Mouse (Mus musculus): ENCODE results near the gene Tlr9.

The Tlr9 gene

DNA sequence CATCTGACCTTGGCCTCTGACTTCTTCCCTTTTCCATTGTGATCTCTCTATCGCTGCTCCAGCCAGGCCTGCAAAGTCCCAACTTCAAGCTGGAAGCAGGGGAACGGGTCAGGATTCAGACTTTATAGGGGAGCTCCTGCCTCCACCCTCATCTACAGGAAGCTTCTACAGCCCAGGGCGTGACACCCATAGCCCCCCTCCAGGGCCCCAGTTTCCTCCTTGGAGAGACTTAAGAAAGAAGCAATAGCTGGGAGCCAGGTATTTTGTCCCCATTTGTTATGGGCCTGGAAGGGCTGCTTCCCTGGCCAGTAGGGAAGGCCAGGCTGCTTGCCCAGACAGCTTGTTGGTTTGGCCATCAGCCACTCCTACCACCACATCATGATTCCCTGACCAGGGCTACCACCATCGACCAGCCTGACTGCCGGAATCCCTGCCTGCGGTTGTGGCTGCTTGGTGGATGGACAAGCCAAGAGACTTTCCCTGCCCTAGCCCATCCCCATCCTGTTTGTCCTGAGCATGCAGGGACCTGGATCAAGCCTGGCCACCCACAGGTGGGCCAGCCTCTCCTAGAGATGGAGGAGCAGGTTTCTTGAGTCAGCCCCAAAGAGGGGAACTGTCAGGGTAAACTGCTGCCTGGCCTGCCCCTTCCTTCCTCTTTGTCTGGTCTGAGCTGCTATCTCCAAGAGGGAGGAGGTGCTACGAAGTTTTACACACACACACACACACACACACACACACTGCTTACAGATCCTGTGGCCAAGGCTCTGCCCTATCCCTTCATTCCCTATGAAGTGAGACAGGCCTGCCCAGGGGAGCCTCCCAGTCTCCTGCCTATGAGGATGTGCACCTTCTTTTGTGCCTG, 18.2 kb upstream of the Tlr9 start:
- peak; percentile 84 for DNase-seq (ENCODE audit: extremely low read depth, insufficient read length, low spot score)

DNA sequence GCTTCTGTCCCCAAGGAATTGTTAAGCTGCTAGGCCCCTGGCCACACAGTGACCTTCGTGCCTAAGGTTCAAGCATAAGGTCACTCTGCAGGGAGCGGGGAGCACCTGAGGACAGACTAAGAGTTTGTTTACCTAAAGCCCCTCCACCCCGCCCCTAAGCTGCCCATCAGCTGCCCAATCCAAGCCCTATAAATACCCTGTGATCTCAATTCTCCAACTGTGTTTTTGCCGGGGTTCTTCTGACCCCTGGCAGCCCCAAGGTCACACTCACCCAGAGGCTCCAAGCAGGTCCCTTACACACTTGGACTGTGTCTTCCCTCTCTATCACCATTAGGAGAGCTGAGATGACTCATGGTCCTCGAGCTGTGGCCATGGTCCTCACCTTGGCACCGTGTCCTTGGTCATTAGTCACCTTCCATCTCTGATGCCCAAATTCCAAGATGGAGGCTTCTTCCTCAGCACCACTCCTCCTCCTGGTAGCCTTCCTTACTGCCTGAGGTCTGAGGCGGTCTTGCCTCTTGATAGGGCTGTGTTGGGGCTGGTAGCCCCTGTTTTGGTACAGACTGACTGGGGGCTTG, 16.6 kb upstream of the Tlr9 start:
- DNase-seq (ENCODE audit: extremely low read depth, insufficient read length, low spot score), result peak; percentile 66

DNA sequence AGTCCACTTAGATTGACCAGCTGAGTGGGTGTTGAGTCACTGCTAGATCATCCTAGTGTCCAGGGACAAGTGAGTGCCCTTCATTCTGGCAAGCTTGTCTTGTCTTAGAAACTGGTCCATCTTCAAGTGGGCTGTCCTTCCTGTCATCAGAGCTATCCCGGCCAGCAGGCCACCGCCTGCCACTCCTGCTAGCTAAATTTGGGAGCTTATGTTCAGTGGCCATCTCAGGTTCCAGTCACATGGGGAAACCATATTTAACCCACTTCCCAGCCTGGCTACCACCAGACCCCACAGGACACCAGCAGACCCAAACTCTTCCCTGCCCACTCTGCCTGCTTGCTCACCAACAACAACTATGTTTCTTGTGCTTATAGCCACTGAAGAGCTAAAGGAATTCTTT, 15.9 kb upstream of the Tlr9 start:
- DNase-seq (ENCODE audit: extremely low read depth, insufficient read length, low spot score), result no peak

DNA sequence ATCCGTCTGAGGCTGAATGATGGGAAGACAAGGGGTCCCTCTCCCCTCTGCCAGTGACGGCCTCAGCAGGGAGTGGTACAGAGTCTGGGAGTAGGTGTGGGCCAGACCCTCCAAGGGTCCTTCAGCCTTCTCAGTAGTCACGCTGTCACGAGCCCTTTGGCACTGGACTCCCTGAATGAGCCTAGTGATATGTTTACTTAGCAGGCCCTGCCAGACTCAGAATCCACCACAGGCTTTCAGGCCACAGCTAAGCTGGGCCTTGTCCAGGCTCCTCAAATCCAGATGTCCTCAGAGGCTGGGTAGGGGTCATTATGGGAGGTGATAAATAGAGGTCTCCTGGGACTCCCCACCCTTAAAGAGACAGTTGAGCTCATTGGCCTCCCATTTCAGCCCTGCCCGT, 14.2 kb upstream of the Tlr9 start:
- DNase-seq (ENCODE audit: extremely low read depth, insufficient read length, low spot score), result no peak

DNA sequence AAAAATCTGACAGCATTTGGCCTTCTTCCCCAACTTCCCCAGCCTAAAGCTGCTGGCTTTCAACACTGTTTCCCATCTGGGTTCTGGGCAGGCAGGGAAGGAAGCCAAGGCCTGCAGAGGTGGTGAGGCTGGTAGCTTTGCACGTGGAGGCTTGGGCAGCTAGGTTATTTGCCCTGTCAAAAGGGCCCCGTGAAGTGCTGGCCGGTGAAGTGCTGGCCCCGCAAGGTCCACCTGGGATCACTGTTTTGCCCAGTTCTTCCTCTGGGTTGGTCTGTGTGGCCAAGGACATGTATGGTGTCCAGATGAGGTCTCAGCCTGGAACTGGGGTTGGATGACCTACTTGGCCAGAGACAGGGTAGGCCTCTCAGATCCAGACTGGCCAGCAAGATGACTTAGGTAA, 12.4 kb upstream of the Tlr9 start:
- DNase-seq (ENCODE audit: extremely low read depth, insufficient read length, low spot score), result no peak

DNA sequence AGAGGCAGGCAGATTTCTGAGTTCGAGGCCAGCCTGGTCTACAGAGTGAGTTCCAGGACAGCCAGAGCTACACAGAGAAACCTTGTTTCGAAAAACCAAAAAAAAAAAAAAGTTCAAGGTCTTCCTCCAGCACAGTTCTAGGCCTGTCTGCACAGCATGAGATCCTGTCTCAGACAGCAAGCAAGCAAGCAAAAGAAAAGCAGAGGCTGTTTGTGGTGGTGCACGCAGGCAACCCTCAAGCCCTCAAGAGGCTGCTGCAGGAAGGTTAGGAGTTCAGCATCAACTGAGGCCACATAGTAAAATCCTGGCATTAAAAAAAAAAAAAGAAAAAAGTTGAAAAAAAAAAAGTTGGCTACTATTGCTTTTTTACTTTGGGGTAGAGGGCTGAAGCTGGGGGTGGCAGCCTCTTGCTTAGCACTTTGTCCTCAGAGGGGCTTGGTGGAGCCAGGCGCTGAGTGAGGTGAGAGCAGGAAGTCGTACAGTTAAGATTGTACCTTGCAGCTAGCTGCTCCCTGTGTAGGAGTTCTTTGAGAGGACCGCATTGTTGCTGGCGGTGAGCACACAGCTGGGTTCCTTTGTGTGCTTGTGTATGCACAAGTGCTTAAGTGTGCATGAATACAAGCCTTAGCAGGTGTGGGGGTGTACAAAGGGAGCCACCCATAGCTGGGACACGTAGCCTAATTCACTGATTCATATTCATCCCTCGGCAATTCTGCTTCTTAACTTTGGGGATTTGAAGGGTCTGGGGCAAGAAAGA, 11.4 kb upstream of the Tlr9 start:
- DNase-seq (ENCODE audit: extremely low read depth, insufficient read length, low spot score), result no peak

DNA sequence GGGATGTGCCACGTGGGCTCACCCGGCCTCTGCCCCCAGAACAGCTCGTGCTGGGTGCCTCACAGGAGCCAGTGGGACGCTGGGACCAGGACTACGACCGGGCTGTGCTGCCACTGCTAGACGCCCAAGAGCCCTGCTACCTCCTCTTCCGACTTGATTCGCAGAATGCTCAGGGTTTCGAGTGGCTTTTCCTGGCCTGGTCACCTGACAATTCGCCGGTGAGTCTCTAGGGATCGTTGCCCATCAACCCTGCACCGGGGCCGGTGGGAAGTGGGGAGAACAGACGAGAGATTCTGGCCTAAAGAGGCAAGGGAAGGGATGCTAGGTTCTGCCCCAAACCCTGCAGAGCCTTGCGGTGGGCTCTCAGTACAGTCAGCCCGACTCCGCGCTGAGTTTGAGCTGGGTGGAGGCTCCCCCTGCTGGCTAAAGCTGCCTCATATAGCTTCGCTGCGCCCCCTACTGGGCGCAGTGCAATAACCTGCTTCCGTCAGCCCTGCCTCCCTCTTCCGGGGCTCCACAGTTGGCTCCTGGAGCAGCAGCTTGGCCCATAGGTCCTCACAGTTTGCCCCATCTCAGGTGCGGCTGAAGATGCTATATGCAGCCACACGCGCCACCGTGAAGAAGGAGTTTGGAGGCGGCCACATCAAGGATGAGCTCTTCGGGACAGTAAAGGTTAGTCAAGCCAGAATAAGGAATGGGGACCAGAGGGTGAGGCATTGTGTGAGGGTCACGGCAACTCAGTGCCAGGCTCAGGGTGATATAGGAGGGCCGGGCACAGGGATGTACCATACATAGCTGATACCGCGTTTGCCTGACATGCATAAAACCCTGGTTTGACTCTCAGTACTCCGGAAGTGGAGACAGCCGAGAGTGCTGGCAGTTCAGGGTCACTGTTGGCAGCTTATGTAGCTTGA, 10.5 kb upstream of the Tlr9 start:
- peak; percentile 70 for DNase-seq (ENCODE audit: extremely low read depth, insufficient read length, low spot score)

DNA sequence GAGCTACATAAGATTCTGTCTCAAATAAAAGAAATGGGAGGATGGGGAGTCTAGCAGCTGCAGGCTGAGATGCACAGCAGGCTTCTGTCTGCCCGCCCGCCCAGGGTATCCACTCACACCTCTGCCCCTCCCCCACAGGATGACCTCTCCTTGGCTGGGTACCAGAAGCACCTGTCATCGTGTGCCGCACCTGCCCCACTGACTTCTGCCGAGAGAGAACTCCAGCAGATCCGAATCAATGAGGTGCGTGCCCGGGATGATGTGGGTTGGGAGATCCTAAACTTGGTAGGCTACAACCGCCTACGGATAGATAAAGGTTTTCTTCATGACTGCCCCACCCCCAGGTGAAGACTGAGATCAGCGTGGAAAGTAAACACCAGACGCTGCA, 9.8 kb upstream of the Tlr9 start:
- DNase-seq (ENCODE audit: extremely low read depth, insufficient read length, low spot score), result no peak

DNA sequence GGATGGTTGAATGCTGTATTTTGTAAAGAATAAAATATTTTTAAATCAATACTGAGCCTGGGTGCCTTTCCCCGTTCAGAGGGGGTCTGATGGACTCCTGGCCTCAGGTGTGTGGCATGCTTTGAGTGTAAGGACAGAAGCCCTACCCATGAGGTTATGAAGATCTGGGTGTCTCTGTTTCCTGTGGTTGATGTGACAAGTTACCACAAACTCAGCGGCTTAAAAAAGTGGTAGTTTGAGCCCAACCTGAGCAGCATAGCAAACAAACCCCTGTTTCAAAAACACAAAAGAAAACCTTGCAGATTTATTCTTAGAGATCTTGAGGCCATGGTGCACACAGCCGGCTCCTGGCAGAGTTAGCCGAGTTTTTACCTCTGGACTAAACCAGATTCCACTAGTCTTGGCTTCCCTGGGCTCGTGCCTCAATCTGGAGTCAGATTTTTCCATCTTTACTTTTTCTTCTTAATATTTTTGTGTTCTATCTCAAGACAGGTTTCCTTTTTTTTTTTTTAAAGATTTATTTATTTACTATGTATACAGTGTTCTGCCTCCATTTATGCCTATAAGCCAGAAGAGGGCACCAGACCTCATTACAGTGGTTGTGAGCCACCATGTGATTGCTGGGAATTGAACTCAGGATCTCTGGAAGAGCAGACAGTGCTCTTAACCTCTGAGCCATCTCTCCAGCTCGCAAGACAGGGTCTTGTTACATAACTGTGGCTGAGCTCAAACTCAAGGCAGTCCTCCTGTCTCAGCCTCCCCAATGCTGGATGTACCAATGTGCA, 6.9 kb upstream of the Tlr9 start:
- no peak for DNase-seq (ENCODE audit: extremely low read depth, insufficient read length, low spot score)

DNA sequence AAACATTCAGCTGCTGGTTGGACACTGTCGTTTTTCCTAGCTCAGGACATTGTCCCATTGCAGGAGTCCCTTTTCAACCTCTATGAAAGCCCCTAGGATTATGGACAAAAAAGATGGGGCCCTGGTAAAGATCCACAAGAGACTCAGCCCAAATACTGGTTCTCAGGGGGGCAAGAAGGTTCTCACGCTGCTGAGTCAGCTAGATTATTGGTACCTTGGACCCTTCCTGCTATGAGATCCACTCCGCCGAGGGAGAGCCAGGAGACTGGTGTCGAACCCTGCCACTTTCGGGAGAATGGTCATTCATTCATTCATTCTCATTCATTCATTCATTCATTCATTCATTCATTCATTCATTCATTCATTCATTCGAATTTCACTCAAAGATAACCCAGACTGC, 5.4 kb upstream of the Tlr9 start:
- DNase-seq (ENCODE audit: extremely low read depth, insufficient read length, low spot score), result no peak

DNA sequence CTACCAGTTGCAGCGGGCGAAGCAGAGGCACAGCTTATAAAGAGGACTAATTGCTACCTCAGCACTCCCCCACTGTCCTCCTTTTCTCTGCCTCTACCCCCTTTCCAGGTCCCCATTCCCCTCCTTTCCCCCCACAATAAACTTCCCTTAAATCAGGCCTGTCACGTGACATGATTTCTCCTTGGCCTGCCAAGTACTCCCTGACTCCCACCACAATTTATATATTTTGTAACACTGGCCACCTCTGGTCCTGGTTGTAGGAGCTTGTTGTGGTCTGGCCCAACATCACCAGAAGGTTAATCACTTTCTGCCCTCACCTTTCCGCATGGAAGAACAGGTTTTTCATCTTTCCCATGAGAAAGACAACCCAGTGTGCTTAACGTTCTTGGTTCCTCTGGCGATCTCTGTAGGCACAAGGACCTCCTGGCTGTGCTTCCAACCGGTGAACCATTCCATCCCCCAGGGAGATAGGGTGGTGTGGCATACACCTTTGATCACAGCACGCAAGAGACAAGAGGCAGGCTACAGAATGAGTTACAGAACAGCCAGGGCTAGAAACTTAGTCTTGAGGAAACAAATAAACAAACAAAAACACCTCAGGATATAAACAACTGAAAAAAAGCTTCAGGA, 1.4 kb upstream of the Tlr9 start:
- no peak for DNase-seq (ENCODE audit: extremely low read depth, insufficient read length, low spot score)

DNA sequence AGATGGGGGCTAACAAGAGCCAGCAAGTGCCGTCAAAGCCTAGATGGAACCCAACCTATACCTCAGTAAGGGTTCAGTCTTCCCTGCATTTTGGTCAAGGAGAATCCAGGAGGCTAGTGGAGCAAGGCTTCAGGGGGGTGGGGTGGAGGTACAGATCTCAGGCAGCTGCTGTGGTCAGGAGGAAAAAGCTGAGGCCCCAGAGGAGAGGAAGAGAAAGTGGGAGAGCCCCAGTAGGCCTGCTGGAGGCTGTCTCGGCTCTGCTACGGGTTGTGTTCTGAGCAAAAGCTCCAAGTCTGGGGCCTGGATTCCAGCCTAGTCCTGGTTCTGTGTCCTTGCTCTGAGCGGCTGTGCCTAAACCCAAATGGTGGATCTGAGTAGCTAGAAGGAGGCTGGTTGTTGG, 596 bp downstream of the Tlr9 start:
- no peak for DNase-seq (ENCODE audit: extremely low read depth, insufficient read length, low spot score)

DNA sequence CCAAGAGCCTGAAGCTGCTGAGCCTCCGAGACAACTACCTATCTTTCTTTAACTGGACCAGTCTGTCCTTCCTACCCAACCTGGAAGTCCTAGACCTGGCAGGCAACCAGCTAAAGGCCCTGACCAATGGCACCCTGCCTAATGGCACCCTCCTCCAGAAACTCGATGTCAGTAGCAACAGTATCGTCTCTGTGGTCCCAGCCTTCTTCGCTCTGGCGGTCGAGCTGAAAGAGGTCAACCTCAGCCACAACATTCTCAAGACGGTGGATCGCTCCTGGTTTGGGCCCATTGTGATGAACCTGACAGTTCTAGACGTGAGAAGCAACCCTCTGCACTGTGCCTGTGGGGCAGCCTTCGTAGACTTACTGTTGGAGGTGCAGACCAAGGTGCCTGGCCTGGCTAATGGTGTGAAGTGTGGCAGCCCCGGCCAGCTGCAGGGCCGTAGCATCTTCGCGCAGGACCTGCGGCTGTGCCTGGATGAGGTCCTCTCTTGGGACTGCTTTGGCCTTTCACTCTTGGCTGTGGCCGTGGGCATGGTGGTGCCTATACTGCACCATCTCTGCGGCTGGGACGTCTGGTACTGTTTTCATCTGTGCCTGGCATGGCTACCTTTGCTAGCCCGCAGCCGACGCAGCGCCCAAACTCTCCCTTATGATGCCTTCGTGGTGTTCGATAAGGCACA, 3.2 kb downstream of the Tlr9 start:
- DNase-seq (ENCODE audit: extremely low read depth, insufficient read length, low spot score), result no peak

DNA sequence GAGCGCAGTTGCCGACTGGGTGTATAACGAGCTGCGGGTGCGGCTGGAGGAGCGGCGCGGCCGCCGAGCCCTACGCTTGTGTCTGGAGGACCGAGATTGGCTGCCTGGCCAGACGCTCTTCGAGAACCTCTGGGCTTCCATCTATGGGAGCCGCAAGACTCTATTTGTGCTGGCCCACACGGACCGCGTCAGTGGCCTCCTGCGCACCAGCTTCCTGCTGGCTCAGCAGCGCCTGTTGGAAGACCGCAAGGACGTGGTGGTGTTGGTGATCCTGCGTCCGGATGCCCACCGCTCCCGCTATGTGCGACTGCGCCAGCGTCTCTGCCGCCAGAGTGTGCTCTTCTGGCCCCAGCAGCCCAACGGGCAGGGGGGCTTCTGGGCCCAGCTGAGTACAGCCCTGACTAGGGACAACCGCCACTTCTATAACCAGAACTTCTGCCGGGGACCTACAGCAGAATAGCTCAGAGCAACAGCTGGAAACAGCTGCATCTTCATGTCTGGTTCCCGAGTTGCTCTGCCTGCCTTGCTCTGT, 3.8 kb downstream of the Tlr9 start:
- no peak for DNase-seq (ENCODE audit: extremely low read depth, insufficient read length, low spot score)

DNA sequence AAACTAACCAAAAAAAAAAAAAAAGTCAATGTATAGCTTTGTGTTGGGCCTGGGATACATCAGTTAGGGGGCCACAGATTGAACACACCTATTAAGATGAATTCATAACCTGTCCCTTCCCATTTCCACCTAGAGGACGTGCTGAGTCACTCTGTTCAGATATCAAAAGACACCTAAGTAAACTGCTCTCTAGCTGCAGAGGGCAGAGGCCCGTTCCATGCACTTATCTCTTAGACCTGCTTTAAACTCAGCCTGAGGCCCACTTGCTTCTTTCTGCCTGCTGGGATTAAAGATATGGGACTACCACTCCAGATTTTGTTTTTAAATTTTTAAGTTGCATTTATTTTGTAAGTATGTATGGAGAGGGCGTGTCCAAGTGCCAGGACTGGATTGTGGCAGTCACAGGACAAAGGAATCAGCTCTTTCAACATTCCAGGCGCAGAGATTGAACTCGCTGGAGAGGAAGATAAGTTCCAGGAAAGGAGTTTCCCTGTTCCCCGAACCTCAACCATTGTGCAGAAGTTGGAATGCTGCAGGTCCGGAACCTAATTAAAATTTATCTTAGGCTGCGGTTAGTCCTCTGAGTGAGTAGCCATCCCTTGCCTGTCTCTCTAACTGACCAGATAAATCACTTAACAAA, 5.5 kb downstream of the Tlr9 start:
- no peak for DNase-seq (ENCODE audit: extremely low read depth, insufficient read length, low spot score)

DNA sequence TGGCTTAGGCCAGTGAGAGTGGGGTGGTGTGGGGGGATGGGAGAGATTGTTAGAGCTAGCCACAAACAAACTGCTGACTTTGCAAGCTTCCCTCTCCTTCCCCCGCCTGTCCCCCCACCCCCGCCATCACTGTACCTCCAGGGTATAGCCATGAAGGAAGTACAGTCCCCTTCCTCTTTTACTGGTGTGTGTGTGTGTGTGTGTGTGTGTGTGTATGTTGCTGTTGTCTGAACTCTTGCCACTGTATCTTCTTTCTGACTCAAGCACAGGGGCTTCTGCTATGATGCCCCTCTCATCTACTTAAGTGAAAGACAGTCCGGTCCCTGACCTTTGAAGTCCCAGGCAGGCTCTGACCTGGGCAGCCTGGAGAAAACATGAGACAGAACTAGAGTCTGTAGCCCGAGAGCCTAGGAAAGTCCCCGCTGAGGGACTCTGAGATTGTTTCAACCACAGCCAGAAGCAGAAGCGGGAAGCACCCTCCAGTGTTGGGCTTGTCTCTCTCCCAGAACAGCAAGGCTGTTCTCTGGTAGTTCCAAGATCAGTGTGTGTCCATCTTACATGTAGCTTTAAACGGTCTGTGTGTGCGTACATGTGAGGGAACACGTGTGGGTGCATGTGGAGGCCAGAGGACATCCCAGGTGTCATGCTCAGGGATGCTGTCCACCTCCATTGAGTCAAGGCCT, 7.8 kb downstream of the Tlr9 start:
- no peak for DNase-seq (ENCODE audit: extremely low read depth, insufficient read length, low spot score)

DNA sequence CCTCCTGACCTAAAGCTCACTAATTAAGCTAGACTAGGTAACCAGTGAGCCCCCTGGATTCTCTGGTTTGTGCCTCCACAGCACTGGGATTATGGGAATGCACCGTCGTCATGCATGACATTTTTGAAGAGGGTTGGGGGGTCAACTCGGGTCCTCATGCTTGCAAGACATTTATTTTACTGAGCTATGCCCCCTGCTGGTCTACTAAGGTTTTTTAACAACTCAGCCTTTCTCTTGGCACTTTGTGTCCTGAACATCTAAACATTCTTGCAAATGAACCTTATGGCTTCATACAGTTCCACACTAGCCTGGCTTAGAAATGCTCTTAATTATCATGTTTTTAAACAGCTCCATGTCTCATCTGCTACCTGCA, 8.3 kb downstream of the Tlr9 start:
- no peak for DNase-seq (ENCODE audit: extremely low read depth, insufficient read length, low spot score)

DNA sequence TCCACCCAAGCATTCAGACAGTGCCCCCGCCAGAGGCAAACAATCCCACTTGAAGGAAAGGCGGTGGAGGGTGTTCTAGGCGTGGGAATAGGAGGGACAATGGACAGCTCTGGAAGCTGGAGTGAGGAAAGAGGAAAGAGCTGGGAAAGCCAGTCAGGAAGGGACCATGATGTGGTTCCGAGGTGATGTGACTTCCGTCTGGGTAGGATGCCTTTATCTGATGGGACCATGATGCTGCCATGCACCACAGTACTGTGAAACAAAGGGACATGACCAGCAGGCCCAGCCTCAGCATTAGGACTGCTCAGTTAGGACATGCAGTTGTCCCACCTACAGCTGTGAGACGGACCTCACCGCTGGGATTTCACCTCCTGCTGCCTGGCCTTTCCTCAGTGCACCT, 8.8 kb downstream of the Tlr9 start:
- DNase-seq (ENCODE audit: extremely low read depth, insufficient read length, low spot score), result no peak
